Mouse (Mus musculus) embryonic stem cell, embryonic (primary cell): ENCODE measurements around the gene Zp3.

Source experiments
- CTCF ChIA-PET, 4 experiments: fragments of 300-600 bp in 2 of 4; fragments of 350-600 bp in 2 of 4; sonication (Branson Sonifier 250); formaldehyde crosslinking; loops; one replicate each; lab custom pipeline; 2022; ENCODE audit warnings: inconsistent platforms in 2 of 4; lab: Charles Lee
- POLR2A ChIA-PET, 4 experiments: fragments of 300-600 bp in 2 of 4; fragments of 350-600 bp in 2 of 4; sonication (Branson Sonifier 250); formaldehyde crosslinking; loops; one replicate each; lab custom pipeline; 2022; ENCODE audit warnings: antibody characterized with exemption in 4 of 4, inconsistent platforms in 1 of 4; lab: Charles Lee

Gene Zp3

GRCm38 (mm10) chr5:135956300-135957206 lies 23.3 kb upstream of the Zp3 start:
- ChIA-PET CTCF (interaction anchor here (0.6 to 3.0 kb wide), 12 partner anchors 9 to 295 kb away, joined by 3 to 13 read pairs (median 4); partner anchors contain the start of gene Ywhag (in 2 of the 4)), POLR2A (interaction anchor here (0.6 to 12.6 kb wide), 59 partner anchors 7 to 1538 kb away, joined by 3 to 295 read pairs (median 9); partner anchors contain the start of genes Ywhag (in 4 of the 4), Dtx2 (in 2 of the 4), Hspb1 (in 2 of the 4) and Mdh2 (in 2 of the 4))

- POLR2A ChIA-PET: interaction anchor here (0.5 to 12.6 kb wide), 124 partner anchors 7 to 1819 kb away, joined by 3 to 295 read pairs (median 5); partner anchors contain the start of genes Ywhag (in 4 of the 4), Dtx2 (in 3 of the 4), Mdh2 (in 3 of the 4) and Styxl1 (in 3 of the 4)
These were observed 22.5 kb upstream of the Zp3 start for GRCm38 (mm10) chr5:135957207-135957974.

GRCm38 (mm10) chr5:135958367-135958766 lies 21.5 kb upstream of the Zp3 start:
- ChIA-PET CTCF (interaction anchor here in 2 of 4 experiments (0.6 to 3.0 kb wide), 4 partner anchors 17 to 103 kb away, joined by 3 to 13 read pairs (median 7); partner anchors contain the start of gene Ywhag (in 1 of the 2)), POLR2A (interaction anchor here (0.6 to 12.6 kb wide), 47 partner anchors 8 to 993 kb away, joined by 3 to 295 read pairs (median 10); partner anchors contain the start of genes Ywhag (in 3 of the 4), Hspb1 (in 2 of the 4), Mdh2 (in 2 of the 4) and Styxl1 (in 2 of the 4))

More at GRCm38 (mm10) chr5:135957207-135957974, 22.5 kb upstream of the Zp3 start:
- CTCF ChIA-PET: interaction anchor here (0.5 to 3.0 kb wide), 29 partner anchors 10 to 1784 kb away, joined by 3 to 13 read pairs (median 4); partner anchors contain the start of gene Ywhag (in 1 of the 4)

- CTCF ChIA-PET: interaction anchor here in 1 of 4 experiments (1.3 kb wide), 1 partner anchor 59 kb away, joined by 3 read pairs; no protein-coding TSS in a partner anchor
- POLR2A ChIA-PET: interaction anchor here in 3 of 4 experiments (0.6 to 12.6 kb wide), 11 partner anchors 14 to 68 kb away, joined by 3 to 295 read pairs (median 72); partner anchors contain the start of gene Ywhag (in 3 of the 3)
These were observed 20.0 kb upstream of the Zp3 start for GRCm38 (mm10) chr5:135959911-135960310.

GRCm38 (mm10) chr5:135960909-135961635 lies 18.8 kb upstream of the Zp3 start:
- CTCF ChIA-PET: no interaction called here

GRCm38 (mm10) chr5:135962125-135962491 lies 17.8 kb upstream of the Zp3 start:
- CTCF ChIA-PET: interaction anchor here (0.5 to 2.1 kb wide), 42 partner anchors 10 to 332 kb away, joined by 3 to 32 read pairs (median 4); partner anchors contain the start of genes Ywhag (in 2 of the 4), Dtx2 (in 1 of the 4) and Zp3 (in 1 of the 4)
- POLR2A ChIA-PET: interaction anchor here (0.5 to 12.6 kb wide), 142 partner anchors 10 to 1730 kb away, joined by 3 to 295 read pairs (median 5); partner anchors contain the start of genes Ywhag (in 4 of the 4), Dtx2 (in 3 of the 4), Hspb1 (in 3 of the 4) and Mdh2 (in 3 of the 4)

More at GRCm38 (mm10) chr5:135960909-135961635, 18.8 kb upstream of the Zp3 start:
- POLR2A ChIA-PET: interaction anchor here in 3 of 4 experiments (0.6 to 12.6 kb wide), 12 partner anchors 9 to 72 kb away, joined by 3 to 295 read pairs (median 46); partner anchors contain the start of gene Ywhag (in 2 of the 3)

- POLR2A ChIA-PET: interaction anchor here (0.5 to 12.6 kb wide), 156 partner anchors 9 to 1731 kb away, joined by 3 to 295 read pairs (median 5); partner anchors contain the start of genes Ywhag (in 4 of the 4), Dtx2 (in 3 of the 4), Hspb1 (in 3 of the 4) and Mdh2 (in 3 of the 4)
- CTCF ChIA-PET: interaction anchor here (0.5 to 2.1 kb wide), 43 partner anchors 10 to 332 kb away, joined by 3 to 32 read pairs (median 4); partner anchors contain the start of genes Ywhag (in 2 of the 4), Dtx2 (in 1 of the 4), Hspb1 (in 1 of the 4) and Zp3 (in 1 of the 4)
These were observed 17.2 kb upstream of the Zp3 start for GRCm38 (mm10) chr5:135962492-135963279.

GRCm38 (mm10) chr5:135963280-135963627 lies 16.6 kb upstream of the Zp3 start:
- ChIA-PET POLR2A (interaction anchor here (0.5 to 12.6 kb wide), 74 partner anchors 8 to 1694 kb away, joined by 3 to 295 read pairs (median 6); partner anchors contain the start of genes Ywhag (in 4 of the 4), Dtx2 (in 2 of the 4), Hspb1 (in 2 of the 4) and Mdh2 (in 1 of the 4)), CTCF (interaction anchor here in 3 of 4 experiments (0.7 to 2.1 kb wide), 20 partner anchors 9 to 174 kb away, joined by 3 to 32 read pairs (median 4); partner anchors contain the start of genes Hspb1 (in 1 of the 3) and Zp3 (in 1 of the 3))

- ChIA-PET CTCF (interaction anchor here in 2 of 4 experiments (0.6 to 1.8 kb wide), 3 partner anchors 17 to 64 kb away, joined by 3 to 7 read pairs (median 6); no protein-coding TSS in a partner anchor), POLR2A (interaction anchor here in 3 of 4 experiments (1.0 to 12.6 kb wide), 10 partner anchors 14 to 62 kb away, joined by 3 to 295 read pairs (median 57); partner anchors contain the start of genes Ywhag (in 3 of the 3) and Zp3 (in 1 of the 3))
These were observed 14.4 kb upstream of the Zp3 start for GRCm38 (mm10) chr5:135965501-135965930.

GRCm38 (mm10) chr5:135966866-135967265 lies 13.0 kb upstream of the Zp3 start:
- CTCF ChIA-PET: interaction anchor here (0.6 to 3.1 kb wide), 19 partner anchors 9 to 286 kb away, joined by 3 to 27 read pairs (median 4); partner anchors contain the start of gene Rasa4 (in 1 of the 4)
- POLR2A ChIA-PET: interaction anchor here in 3 of 4 experiments (0.7 to 2.5 kb wide), 21 partner anchors 9 to 154 kb away, joined by 3 to 14 read pairs (median 5); partner anchors contain the start of genes Ywhag (in 2 of the 3), Dtx2 (in 1 of the 3) and Zp3 (in 1 of the 3)

- POLR2A ChIA-PET: interaction anchor here in 3 of 4 experiments (0.6 to 2.5 kb wide), 7 partner anchors 11 to 134 kb away, joined by 3 to 11 read pairs (median 3); partner anchors contain the start of gene Zp3 (in 1 of the 3)
- CTCF ChIA-PET: interaction anchor here (0.6 to 3.1 kb wide), 21 partner anchors 11 to 1335 kb away, joined by 3 to 27 read pairs (median 3); partner anchors contain the start of gene Ywhag (in 1 of the 4)
These were observed 11.1 kb upstream of the Zp3 start for GRCm38 (mm10) chr5:135968781-135969180.

- ChIA-PET CTCF (interaction anchor here in 3 of 4 experiments (0.6 to 2.1 kb wide), 8 partner anchors 10 to 1420 kb away, joined by 3 to 7 read pairs (median 4); no protein-coding TSS in a partner anchor), POLR2A (interaction anchor here in 3 of 4 experiments (0.7 to 0.8 kb wide), 4 partner anchors 25 to 39 kb away, joined by 3 to 6 read pairs (median 3); partner anchors contain the start of genes Dtx2 (in 1 of the 3) and Ywhag (in 1 of the 3))
These were observed 9.7 kb upstream of the Zp3 start for GRCm38 (mm10) chr5:135970247-135970646.

GRCm38 (mm10) chr5:135971876-135972275 lies 8.0 kb upstream of the Zp3 start:
- ChIA-PET CTCF (interaction anchor here (0.7 to 2.2 kb wide), 9 partner anchors 10 to 118 kb away, joined by 3 to 9 read pairs (median 4); no protein-coding TSS in a partner anchor), POLR2A (interaction anchor here in 3 of 4 experiments (0.7 to 2.3 kb wide), 13 partner anchors 8 to 217 kb away, joined by 3 to 13 read pairs (median 6); partner anchors contain the start of gene Ywhag (in 2 of the 3))

- CTCF ChIA-PET: interaction anchor here in 2 of 4 experiments (0.8 to 1.5 kb wide), 3 partner anchors 8 to 730 kb away, joined by 4 to 7 read pairs (median 7); partner anchors contain the start of gene Dtx2 (in 1 of the 2)
- POLR2A ChIA-PET: interaction anchor here in 2 of 4 experiments (0.6 to 4.6 kb wide), 10 partner anchors 10 to 54 kb away, joined by 3 to 25 read pairs (median 4); partner anchors contain the start of gene Dtx2 (in 1 of the 2)
These were observed 5.5 kb upstream of the Zp3 start, which contains the start of gene Ssc4d for GRCm38 (mm10) chr5:135974365-135974764. Gene Ssc4d (minus strand): TSS chr5:135974531.
